Mouse (Mus musculus): ENCODE measurements at regions not wholly inside any gene's neighbourhood (a gene's known extent, or its start where the extent isn't known, plus 50 kb on each side); places are given as distances from the start of the nearest gene placed in this dataset.

DNA sequence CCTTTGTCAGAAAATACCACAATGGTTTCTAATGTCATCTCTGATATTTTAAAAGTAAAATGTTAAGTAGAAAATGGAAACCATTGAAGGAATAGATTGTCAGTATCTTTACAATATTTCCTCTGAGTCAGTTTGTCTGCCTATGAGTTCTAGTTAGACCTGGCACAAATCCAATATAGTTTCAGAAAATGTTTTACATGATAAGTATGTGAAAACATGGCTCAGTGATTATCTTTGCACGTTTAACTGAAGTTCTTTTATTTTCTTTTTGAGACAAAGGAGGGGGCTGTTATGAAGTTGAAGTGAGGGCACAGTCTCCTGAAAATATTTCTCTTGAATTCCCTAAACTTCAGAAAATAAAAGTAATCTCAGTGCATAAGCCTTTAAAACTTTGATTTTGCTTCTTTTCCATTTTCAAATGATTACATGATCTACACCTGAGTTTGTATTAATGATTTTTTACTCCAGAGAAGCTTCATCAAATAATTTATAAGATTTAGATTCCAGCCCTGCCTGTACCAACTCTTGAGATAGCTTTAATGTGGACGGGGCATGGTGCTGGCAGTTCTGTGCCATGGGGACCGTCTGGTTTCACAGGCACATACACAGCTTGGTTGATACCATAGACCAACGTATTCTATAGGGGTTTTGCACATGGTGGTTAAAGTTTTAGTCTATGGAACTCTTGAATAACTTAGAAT, 336.5 kb downstream of the Pdha2 start:
- DNase-seq, result no peak

DNA sequence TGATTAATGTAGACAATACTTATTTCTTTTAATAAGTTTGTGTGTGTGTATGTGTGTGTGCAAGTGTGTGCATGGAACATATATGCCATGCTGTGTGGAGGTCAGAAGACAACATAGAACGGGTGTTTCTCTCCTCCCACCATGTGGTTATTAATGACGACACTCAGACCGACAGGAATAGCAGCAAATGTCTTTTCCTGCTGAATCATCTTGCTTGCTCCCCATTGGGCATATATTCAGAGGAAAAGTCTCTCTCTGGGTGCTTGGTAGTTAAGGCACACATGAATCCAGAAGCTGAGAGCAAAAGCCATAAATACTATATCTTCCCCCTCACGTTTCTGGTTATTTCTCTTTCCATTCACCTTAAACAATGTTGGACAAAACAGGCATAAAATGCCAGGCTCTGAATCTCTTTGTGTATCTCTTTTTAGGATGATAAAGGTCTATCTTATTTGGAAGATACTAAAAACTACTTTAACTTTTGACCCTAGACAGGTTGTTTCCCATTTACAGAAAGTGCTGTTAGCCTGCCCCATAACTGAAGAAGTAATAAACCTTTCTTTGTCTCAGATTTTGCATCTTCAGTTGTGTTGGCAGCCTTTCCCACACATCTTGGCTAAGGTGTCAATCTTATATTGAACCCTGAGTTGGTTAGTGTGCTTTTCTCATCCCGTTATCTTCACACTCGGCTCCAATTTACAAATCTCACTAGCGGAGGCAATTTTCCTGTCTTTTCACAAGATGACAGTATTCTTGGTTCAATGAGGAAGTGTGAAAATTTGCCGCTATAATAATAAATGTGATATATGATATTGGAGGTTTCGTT, 337.9 kb downstream of the Pdha2 start:
- no peak for DNase-seq

DNA sequence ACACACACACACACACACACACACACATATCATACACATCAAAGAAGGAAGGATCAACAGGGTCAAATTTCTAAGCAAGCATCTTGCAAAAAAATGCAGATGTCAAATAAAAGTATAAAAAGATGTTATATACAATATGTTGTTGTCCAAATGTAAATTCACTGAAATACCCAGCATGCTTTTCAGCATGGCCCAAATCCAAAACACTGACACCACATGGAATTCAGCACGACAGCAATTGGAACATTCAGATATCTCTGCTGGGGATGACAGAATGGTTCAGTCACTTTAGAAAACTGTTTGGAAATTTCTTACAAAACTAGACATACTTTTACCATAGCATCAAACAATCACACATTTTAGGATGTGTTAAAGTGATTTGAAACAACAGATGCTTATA, 339.6 kb downstream of the Pdha2 start:
- no peak for DNase-seq

DNA sequence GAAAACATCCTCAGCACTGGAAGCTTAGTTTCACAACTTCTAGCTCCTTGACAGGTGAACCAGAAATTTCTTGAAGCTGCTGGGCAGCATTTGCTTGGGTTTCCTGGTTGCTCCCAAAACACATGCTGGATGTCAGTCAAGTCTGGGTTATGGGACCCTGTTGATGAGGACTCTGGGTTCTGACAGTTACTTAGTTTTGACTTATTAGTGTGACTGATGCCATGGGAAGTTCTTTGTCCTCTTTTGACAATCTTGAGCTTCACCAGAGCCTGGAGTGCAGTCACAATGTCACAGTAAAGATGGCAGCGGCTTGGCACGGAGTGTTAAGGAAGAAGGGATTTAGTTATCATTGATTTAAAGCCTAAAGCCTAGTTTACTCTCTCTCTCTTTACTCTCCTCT, 340.9 kb downstream of the Pdha2 start:
- DNase-seq, result no peak

DNA sequence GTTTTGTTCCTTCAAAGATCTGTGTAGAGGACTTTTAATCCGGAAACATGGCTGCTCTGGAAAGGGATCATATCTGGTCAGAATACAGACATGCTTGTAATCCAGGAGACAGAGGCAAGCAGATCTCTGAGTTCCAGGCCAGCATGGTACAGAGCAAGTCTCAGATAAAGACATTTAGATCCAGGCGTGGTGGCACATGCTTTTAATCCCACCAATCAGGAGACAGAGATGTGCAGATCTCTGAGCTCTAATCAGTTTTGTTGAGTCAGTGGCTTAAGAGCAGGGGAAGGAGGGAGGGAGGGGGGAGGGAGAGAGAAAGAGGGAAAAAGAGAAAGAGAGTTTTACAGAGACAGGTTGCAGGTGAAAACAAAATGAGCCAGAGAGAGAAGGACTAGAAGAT, 372.0 kb downstream of the Pdha2 start:
- DNase-seq, result no peak

DNA sequence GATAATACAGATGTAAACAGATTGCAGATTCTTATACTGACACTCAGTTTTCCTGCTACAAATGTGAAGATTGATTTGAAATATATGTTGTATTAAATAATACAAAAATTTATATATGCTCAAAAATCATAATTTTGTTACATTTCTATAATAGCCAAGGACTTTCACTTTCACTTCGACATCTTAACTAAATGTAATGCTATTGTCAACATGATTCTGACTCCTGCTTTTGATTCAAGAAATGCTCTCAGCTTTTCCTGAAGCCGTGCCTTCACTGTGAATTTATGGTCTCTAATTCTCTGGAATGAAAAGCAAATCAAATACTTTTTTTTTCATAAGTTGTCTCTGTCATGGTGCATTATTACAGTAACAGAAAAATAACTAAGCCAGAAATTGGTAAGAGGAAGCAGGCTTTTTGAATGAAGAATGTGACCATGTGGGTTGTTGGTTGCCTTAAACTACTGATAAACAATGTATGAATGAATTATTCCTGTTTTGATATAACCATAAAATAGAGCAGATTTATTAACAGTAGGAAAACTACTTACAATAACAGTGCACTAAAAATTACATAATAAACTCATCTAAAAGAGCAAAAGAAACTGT, 374.1 kb downstream of the Pdha2 start:
- DNase-seq, result no peak

DNA sequence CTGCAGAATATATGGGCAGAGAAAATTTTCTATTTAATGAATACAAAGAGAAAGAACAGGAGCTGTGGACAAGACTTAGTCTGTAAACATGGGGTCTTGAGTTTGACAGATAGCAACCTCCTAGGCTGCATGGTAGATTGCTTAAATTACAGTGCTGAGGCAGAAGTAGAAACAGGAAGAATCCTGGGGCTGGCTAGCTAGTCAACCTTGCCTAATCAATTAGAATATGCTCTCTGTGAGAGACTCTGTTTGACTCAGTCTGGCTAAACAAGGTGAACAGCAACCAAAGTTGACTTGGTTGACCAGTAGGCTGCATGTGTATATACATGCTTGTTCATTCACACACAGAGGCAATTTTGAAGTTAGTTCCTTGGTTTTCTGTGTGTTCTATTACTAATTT, 390.9 kb downstream of the Pdha2 start:
- no peak for DNase-seq

DNA sequence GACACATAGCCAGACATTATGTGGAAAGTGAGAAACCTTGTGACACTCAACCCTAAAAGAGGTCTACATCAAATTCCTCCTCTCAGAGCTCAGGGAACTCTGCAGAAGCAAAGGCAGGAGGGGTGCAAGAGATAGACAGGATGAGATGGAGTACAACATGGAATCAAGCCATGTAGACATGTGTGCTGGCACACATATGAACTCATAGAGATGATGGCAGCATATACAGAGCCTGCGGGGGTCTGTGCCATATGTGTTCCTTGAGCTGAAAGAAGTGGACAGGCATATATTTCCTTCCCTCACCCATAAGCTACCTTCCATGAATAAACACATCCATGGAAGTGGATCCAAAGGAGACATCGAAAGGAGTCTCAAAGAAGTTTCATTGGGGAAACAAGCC, 406.6 kb downstream of the Pdha2 start:
- no peak for DNase-seq

DNA sequence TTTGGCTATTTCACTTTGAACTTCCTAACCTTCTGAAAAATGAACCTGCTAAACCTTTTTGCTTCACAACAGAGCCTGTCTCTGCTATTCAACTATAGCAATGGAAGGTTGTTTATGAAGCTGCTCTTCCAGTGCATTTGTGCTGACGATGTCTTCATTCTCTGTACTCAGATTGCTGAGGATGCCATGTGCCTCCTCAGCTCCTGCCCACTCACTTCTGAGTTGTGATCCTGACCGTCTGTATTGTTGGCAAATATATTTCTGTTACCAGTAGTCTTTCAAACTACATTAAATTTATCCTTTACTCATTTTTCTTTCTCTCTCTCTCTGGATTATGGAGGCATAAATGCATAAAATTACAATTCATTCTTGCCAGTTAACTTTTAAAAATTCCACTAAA, 419.2 kb downstream of the Pdha2 start:
- no peak for DNase-seq

DNA sequence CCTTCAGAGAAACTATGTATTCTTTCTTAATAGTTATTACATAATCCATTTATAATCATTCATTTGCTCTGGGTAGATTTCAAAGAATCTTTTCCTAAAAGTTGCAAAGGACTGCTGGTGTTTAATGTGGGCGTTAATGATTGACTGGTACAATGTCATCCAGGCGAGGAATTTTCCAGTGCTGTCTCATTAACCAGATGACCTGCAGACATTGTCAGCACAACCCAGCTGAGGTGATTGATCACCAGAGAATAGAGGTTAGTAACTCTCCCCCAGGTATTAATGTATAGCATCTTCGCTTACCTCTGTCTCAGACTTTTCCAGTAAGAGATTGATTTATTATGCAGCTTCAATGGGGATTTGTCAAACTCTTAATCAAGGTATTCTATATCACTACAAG, 426.5 kb downstream of the Pdha2 start:
- DNase-seq, result peak; percentile 6

DNA sequence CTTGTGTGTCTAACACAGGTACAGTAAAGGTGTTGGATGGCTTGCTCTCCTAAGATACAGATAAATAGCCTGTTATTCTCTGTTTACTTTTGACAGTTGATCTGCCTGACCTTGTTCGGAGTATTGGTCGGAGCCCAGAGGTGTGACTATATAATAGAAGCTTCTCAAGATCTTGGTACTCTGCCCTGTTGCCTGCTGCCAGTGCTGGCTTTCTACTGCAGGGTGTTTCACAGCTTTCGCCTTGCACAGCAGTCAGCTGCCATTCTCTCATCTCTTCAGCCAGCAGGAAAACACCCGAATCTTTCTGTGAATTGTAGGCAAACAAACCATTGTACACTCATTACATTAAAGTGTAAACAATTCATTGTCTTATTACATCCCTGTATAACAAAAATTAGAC, 452.1 kb downstream of the Pdha2 start:
- no peak for DNase-seq

DNA sequence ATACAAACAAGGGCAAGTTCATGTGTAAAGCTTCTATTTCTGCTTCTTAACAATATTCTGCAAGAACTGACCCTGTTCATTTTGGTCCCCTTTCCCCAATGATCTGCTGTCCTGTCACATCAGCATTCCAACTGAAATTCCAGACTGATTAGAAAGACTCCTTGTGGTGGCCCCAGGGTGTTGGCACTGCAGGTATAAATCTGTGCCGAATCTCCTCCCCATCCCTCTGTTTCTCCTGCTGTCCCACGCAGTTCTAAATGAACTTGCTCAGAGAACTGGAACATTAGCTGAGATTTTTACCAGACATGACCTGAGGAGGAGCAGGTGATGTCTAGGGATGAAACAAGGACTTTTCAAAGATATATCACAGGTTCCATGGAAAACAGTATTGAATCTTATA, 467.7 kb downstream of the Pdha2 start:
- no peak for DNase-seq

DNA sequence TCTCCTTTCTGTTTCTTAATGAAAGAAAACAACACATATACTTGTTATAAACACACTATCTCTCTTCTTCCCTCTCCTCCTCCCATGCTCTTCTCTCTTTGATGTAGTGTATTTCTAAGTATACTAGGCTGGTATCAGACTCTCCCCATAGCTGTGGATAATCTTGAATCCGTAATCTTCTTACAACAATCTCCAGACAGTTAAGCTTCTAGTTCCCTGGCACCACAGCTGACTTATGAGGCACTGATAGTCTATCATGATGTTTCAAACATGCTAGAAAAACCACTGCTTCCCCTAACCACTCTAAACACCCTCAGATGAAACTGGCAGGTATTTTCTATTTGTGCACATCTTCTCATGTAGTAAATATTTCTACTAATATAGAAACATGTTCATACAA, 471.7 kb downstream of the Pdha2 start:
- no peak for DNase-seq

DNA sequence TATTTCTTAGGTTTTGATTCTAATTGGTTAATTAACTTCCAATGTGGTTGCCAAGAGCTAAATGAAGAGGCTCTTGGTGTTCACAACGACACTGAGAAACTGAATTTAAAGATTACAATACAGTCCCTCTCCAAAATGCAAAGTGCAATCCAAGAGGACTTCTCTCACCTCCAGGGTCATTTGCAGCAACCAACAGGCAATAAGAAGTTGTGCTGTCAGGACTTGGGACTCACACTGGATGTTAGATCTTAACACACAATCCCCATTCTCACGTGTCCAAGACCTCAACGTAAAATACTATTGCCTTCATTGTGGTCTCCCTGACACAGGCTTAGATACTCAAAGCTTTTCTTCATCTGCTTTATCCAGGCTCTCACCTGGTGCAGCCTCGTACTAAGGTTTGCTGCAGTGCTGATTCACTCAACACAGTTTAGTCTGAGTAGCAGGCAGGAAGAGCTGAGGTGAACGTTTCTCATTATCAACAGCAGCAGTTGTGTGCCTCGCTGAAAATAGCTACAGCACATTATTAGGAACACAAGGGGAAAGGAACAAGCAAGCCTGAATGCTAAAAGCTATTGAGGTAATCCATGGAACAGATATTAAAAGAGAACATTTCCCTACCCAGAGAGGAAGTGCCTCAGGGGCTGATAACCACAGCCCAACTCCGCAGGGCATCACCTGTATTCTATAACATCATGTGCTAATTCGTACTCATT, 473.3 kb downstream of the Pdha2 start:
- no peak for DNase-seq

DNA sequence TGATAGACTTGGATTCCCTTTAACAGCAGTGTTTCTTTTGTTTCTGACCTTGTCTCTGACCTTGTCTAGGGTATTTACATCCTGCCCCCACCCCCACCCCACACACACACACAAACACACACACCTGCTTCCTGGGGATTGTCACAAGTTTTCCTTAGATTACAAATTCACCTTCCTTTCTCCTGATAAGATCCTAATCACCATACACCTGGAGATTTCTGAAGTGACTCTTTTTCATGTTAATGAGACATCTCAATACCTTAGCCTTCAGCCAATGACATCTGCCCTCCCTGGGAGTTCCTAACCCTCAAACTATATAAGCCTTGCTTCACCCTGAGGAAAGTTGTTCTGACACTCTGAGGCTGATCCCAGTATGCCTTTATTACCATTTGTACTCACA, 495.3 kb downstream of the Pdha2 start:
- DNase-seq, result no peak

DNA sequence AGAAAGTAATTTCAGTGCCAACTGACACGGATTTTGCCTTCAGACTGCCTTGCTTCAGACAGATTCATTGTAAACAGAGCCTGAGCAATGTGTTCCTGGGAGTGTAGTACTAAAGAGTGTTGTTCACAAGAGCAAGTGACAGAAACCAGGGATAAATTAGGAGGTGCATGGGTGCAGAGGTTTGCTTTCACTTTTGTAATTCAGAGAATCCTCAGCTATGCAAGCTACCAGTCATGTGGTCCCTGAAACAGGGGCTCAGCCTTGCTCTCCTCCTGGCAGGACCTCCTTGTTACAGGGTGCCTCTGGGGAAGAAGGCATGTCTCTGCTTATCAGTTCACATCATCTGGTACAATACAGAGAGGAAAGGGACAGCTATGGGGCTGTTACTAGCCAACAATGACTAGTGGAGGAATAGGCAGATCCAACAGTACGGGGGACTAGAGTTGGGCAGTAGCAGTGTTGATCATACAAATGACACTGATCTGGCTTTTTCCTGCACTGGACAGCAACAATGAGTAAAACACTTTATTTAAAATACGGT, 504.5 kb downstream of the Pdha2 start:
- DNase-seq, result no peak

DNA sequence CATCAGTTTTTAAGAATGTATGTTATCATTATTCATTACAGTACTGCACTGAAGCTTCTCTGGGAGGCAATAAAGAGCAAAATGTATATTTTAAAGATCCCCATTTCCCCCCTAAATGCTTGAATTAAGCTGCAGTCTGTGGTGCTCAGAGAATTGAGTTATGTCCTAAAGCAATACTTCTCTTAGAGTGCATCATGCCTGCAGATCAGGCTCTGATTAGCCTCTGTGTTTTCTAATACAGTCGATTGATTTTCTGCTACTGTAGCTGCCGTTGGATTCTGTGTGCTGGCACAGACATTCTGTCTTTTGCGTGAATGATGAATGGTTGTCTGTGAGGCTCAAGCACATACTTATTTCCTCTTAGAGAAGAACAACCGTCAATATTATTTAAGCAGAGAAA, 505.4 kb downstream of the Pdha2 start:
- DNase-seq, result no peak

DNA sequence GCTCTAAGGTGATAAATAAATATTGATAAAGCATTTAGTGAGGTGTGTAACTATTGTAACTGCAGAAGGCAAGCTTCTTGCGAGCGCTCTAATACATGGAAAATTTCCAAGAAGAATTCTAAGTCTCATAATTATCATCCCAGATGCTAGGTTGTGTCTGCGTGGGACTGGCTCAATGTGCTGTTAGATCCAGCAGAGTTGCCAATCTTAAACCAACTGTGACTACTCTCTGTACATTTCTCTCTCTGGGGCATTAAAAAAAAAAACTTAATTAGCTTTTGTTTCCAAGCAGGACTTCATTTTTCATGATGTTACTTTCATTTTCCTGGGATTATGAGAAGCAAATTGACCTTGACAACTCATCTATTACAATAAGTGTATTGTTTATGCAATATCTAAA, 506.6 kb downstream of the Pdha2 start:
- no peak for DNase-seq

DNA sequence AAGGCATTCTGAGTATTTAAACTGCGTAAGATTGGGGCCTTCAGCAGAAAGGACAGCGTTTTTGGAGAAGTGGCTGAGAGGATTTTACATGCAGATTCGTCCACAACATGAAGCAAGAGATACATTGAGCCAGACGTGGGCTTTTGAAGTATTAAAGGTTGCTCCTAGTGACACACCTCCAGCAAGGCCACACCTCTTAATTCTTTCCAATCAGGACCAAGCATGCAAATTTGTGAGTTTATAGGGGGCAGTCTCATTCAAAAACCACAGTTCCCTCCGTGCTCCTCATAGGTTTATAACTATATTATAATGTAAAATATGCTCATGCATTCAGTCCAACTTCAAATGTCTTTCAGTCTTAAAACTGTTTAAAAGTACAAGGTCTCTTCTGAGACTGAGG, 509.2 kb downstream of the Pdha2 start:
- DNase-seq, result no peak

DNA sequence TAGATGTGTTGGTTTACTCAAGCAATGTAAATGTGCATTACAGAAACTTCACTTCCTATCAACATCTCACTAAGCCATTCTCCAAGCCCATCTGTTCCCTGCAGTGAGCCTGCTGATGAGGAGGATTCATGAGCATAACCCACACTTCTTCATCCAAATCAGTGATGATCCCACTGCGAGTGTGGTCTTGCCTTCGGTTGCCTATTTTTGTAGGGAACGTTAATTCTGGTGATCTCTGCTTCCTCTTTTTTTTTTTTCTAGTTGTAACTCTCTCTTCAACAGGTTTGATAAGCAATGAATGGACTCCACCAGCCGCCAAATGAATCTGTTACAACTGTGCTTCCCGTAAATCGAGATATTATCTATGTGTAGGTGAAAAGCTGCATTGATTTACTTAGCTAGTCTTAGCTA, 509.9 kb downstream of the Pdha2 start:
- no peak for DNase-seq

DNA sequence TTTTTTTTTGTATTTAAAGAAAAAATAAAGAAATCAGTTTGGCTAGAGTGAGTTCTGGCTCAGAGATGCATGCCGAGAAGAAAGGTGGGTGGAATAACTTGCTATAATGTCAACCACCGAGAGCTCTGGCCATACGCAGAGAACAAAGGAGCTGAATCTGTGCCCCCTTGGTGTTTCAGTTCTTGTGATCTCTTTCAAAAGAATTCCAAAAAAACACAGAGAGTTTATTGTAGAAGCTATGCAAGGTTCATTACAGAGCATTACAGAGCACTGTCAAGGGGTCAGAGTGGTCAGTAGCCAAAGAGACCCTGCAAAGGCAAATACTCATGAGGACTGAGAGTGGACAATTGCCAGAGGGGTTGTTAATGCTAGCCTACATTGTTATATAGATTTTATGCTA, 514.9 kb downstream of the Pdha2 start:
- DNase-seq, result no peak

DNA sequence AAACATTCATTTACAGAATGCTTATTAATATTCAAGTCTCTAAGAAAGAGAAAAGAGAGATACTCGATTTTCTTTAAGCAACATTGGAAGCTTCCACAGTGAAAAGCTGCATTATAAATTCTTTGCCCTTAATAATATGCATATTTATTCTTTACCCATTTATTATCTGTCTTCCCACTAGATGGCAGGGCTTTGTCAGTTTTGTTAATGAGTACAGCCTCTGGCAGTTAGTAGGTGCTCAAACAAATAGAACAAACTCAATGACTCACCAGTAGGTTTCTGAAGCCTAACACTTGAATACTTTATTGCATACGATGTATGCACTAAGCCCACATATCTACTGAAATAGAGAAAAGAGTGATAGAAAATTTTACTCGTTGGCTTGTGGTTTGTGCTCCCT, 529.4 kb downstream of the Pdha2 start:
- DNase-seq, result no peak

DNA sequence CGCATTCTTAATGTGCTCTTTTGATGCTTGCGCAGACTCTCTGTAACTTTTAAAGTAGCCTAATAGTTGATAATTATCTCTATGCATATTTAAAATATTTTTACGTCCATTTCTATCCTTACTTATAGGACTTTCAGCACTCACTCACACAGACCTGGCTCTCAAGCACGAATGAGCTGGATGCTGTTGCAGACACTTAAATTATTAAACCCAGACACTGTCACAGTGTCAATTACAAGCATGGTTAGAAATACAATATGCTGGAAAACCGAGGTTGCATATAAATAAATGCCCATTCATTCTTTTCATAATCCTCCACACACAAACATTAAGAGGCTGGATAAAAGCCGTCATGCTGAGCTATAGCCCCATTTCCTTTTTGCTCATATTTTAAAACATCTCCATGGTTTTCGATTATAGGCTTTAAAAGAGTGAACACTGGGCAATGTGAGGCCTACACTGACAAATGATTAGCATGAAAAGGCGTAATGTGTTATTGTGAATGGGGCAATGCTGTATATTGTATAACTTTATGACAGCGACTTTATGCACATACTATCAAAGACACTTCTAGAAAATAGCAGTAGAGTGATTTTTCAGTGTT, 566.3 kb downstream of the Pdha2 start:
- no peak for DNase-seq

Measured in kidney, postnatal 10 days (tissue).